Mouse (Mus musculus): ENCODE measurements at regions not wholly inside any gene's neighbourhood (a gene's known extent, or its start where the extent isn't known, plus 50 kb on each side); places are given as distances from the start of the nearest gene placed in this dataset.
"Not testable (repeated sequence)": the region's sequence is repeated elsewhere in the genome, so short reads cannot be mapped to it uniquely, and the experiment has no call there.

GRCm38 (mm10) chr11:56580028-56580427, 431.2 kb upstream of the Gria1 start:
- peaks cover 37% of the 10 kb centered on the region for H3K9me3 ChIP-seq (replicated peaks; ENCODE audit: low read length)
- in situ Hi-C loops (cut with MboI; ENCODE audit: low pct_ligation_motif_present, low pct_unique_long_range_greater_than_20kb, low sequenced_read_pairs) (no loop called here), dilution Hi-C loops (cut with MboI; ENCODE audit: extremely low pct_ligation_motif_present, extremely low pct_unique_long_range_greater_than_20kb, low sequenced_read_pairs) (no loop called here)
- no peak overlapping the region for H3K4me2 ChIP-seq (ENCODE audit: insufficient read depth, low read depth, poor library complexity, severe bottlenecking)
- H3K27me3 ChIP-seq (replicated peaks) = no peaks in the 10 kb centered on the region
- no peak overlapping the region for H3K4me3 ChIP-seq (replicated peaks in 1 of 3; ENCODE audit: low read depth in 2 of 3, low read length in 2 of 3, poor library complexity in 1 of 3)
- H3K9ac ChIP-seq (ENCODE audit: insufficient read depth, low read depth) = no peak overlapping the region
- no peaks in the 10 kb centered on the region for H3K4me1 ChIP-seq (ENCODE audit: control insufficient read depth in 1 of 2, insufficient read depth in 2 of 2)
- DNase-seq (ENCODE audit: extremely low read depth) = no peak
- no peaks in the 10 kb centered on the region for H3K36me3 ChIP-seq (replicated peaks in 1 of 2; ENCODE audit: control insufficient read depth in 1 of 2, insufficient read depth in 1 of 2, low read length in 1 of 2)
- no peak overlapping the region for H3K27ac ChIP-seq (ENCODE audit: insufficient read depth, low read depth)
- no peak for TF ChIP-seq MEF2A (IDR thresholded peaks at IDR 0.05; ENCODE audit: borderline replicate concordance, low read depth, low read length)
- H3K79me2 ChIP-seq (replicated peaks; ENCODE audit: control insufficient read depth, extremely low read depth, insufficient read depth, poor library complexity, severe bottlenecking) = no peaks in the 10 kb centered on the region

GRCm38 (mm10) chr11:56583054-56583453, 428.1 kb upstream of the Gria1 start:
- Histone ChIP-seq H3K9me3 (replicated peaks; ENCODE audit: low read length) (peaks cover 47% of the 10 kb centered on the region), H3K27me3 (replicated peaks) (no peaks in the 10 kb centered on the region), H3K4me2 (ENCODE audit: insufficient read depth, low read depth, poor library complexity, severe bottlenecking) (no peak overlapping the region), H3K36me3 (replicated peaks in 1 of 2; ENCODE audit: control insufficient read depth in 1 of 2, insufficient read depth in 1 of 2, low read length in 1 of 2) (no peaks in the 10 kb centered on the region), H3K4me3 (replicated peaks in 1 of 3; ENCODE audit: low read depth in 2 of 3, low read length in 2 of 3, poor library complexity in 1 of 3) (no peak overlapping the region), H3K27ac (ENCODE audit: insufficient read depth, low read depth) (no peak overlapping the region), H3K9ac (ENCODE audit: insufficient read depth, low read depth) (no peak overlapping the region), H3K4me1 (ENCODE audit: control insufficient read depth in 1 of 2, insufficient read depth in 2 of 2) (no peaks in the 10 kb centered on the region), H3K79me2 (replicated peaks; ENCODE audit: control insufficient read depth, extremely low read depth, insufficient read depth, poor library complexity, severe bottlenecking) (no peaks in the 10 kb centered on the region)
- DNase-seq (ENCODE audit: extremely low read depth) = no peak
- TF ChIP-seq ZNF384 (IDR thresholded peaks at IDR 0.05; ENCODE audit: low read depth, low read length) (no peak), USF1 (IDR thresholded peaks at IDR 0.05; ENCODE audit: low read depth, low read length) (no peak), MAX (IDR thresholded peaks at IDR 0.05; ENCODE audit: low read length) (no peak), POLR2AphosphoS2 (IDR thresholded peaks at IDR 0.05; ENCODE audit: low read depth, low read length) (no peak)
- in situ Hi-C loops (cut with MboI; ENCODE audit: low pct_ligation_motif_present, low pct_unique_long_range_greater_than_20kb, low sequenced_read_pairs) (no loop called here), dilution Hi-C loops (cut with MboI; ENCODE audit: extremely low pct_ligation_motif_present, extremely low pct_unique_long_range_greater_than_20kb, low sequenced_read_pairs) (no loop called here)

GRCm38 (mm10) chr11:56593435-56593834, 417.8 kb upstream of the Gria1 start:
- H3K79me2 ChIP-seq (replicated peaks; ENCODE audit: control insufficient read depth, extremely low read depth, insufficient read depth, poor library complexity, severe bottlenecking); H3K4me2 ChIP-seq (ENCODE audit: insufficient read depth, low read depth, poor library complexity, severe bottlenecking); H3K9ac ChIP-seq (ENCODE audit: insufficient read depth, low read depth); H3K4me1 ChIP-seq (ENCODE audit: control insufficient read depth in 1 of 2, insufficient read depth in 2 of 2); H3K27ac ChIP-seq (ENCODE audit: insufficient read depth, low read depth); dilution Hi-C loops (cut with MboI; ENCODE audit: extremely low pct_ligation_motif_present, extremely low pct_unique_long_range_greater_than_20kb, low sequenced_read_pairs); H3K4me3 ChIP-seq (replicated peaks in 1 of 3; ENCODE audit: low read depth in 2 of 3, low read length in 2 of 3, poor library complexity in 1 of 3); H3K27me3 ChIP-seq (replicated peaks); DNase-seq (ENCODE audit: extremely low read depth); in situ Hi-C loops (cut with MboI; ENCODE audit: low pct_ligation_motif_present, low pct_unique_long_range_greater_than_20kb, low sequenced_read_pairs); H3K36me3 ChIP-seq (replicated peaks in 1 of 2; ENCODE audit: control insufficient read depth in 1 of 2, insufficient read depth in 1 of 2, low read length in 1 of 2): not testable (repeated sequence)
- peaks cover 22% of the 10 kb centered on the region for H3K9me3 ChIP-seq (replicated peaks; ENCODE audit: low read length)

- peaks cover 57% of the 10 kb centered on the region for H3K9me3 ChIP-seq (replicated peaks; ENCODE audit: low read length)
- H3K9ac ChIP-seq (ENCODE audit: insufficient read depth, low read depth) = no peak overlapping the region
- H3K79me2 ChIP-seq (replicated peaks; ENCODE audit: control insufficient read depth, extremely low read depth, insufficient read depth, poor library complexity, severe bottlenecking) = no peaks in the 10 kb centered on the region
- TF ChIP-seq KAT2A (IDR thresholded peaks at IDR 0.05; ENCODE audit: insufficient replicate concordance, low read length) = no peak
- TF ChIP-seq MYC (IDR thresholded peaks at IDR 0.05; ENCODE audit: low read depth, low read length) = no peak
- TF ChIP-seq RAD21 (IDR thresholded peaks at IDR 0.05; ENCODE audit: low read depth, low read length) = no peak
- TF ChIP-seq HCFC1 (IDR thresholded peaks at IDR 0.05; ENCODE audit: low read depth, low read length) = no peak
- TF ChIP-seq UBTF (IDR thresholded peaks at IDR 0.05; ENCODE audit: low read depth, low read length) = no peak
- no peaks in the 10 kb centered on the region for H3K4me1 ChIP-seq (ENCODE audit: control insufficient read depth in 1 of 2, insufficient read depth in 2 of 2)
- no peak overlapping the region for H3K4me2 ChIP-seq (ENCODE audit: insufficient read depth, low read depth, poor library complexity, severe bottlenecking)
- dilution Hi-C loops (cut with MboI; ENCODE audit: extremely low pct_ligation_motif_present, extremely low pct_unique_long_range_greater_than_20kb, low sequenced_read_pairs) (no loop called here), in situ Hi-C loops (cut with MboI; ENCODE audit: low pct_ligation_motif_present, low pct_unique_long_range_greater_than_20kb, low sequenced_read_pairs) (no loop called here)
- no peaks in the 10 kb centered on the region for H3K27me3 ChIP-seq (replicated peaks)
- no peaks in the 10 kb centered on the region for H3K36me3 ChIP-seq (replicated peaks in 1 of 2; ENCODE audit: control insufficient read depth in 1 of 2, insufficient read depth in 1 of 2, low read length in 1 of 2)
- no peak for DNase-seq (ENCODE audit: extremely low read depth)
- no peak overlapping the region for H3K4me3 ChIP-seq (replicated peaks in 1 of 3; ENCODE audit: low read depth in 2 of 3, low read length in 2 of 3, poor library complexity in 1 of 3)
- no peak overlapping the region for H3K27ac ChIP-seq (ENCODE audit: insufficient read depth, low read depth)
Observed at GRCm38 (mm10) chr11:56603742-56604141, 407.4 kb upstream of the Gria1 start.
